Mouse (Mus musculus) liver, postnatal 0 days (tissue): ENCODE measurements around the gene Ypel2. TPM values are rescaled to one million over a fixed set of nuclear protein-coding genes. Genes with fewer than 3 reads are reported as not detected.

Source experiments
- ATAC-seq: fragments of 200-750 bp; cut with Nextera tagmentation; 2 replicates; pipeline ENCODE4 v1.8.0; 2017; ENCODE audit warnings: mild to moderate bottlenecking, moderate library complexity
- DNase-seq: peaks from one replicate; pipeline ENCODE4 v3.0.0-alpha.2; 2016
- H3K27ac ChIP-seq: fragments of 300-500 bp; sonication (generic); 2 replicates; pipeline ENCODE4 v1.5.1; 2014; ENCODE audit warnings: antibody characterized with exemption, moderate library complexity, mild to moderate bottlenecking, low read depth
- H3K27me3 ChIP-seq: fragments of 300-500 bp; sonication (generic); 2 replicates; pipeline ENCODE4 v1.6.1; 2014; ENCODE audit warnings: low read length, control low read depth, mixed read lengths; ENCODE audit not compliant: insufficient read depth
- H3K36me3 ChIP-seq: fragments of 300-500 bp; sonication (generic); replicated peaks from 2 replicates; pipeline ENCODE4 v1.6.1; 2014; ENCODE audit warnings: mild to moderate bottlenecking, control low read depth, low read length, moderate library complexity, mixed read lengths; ENCODE audit not compliant: insufficient read depth
- H3K4me1 ChIP-seq: fragments of 300-500 bp; sonication (generic); 2 replicates; pipeline ENCODE4 v1.6.1; 2014; ENCODE audit warnings: antibody characterized with exemption, mild to moderate bottlenecking, control low read depth; ENCODE audit not compliant: insufficient read depth
- H3K4me2 ChIP-seq: fragments of 300-500 bp; sonication (generic); 2 replicates; pipeline ENCODE4 v1.6.1; 2014; ENCODE audit warnings: low read depth, mild to moderate bottlenecking, low read length, moderate library complexity, mixed read lengths
- H3K4me3 ChIP-seq: fragments of 300-500 bp; sonication (generic); 2 replicates; pipeline ENCODE4 v1.5.1; 2014; ENCODE audit warnings: low read depth, low read length
- H3K9ac ChIP-seq: fragments of 300-500 bp; sonication (generic); replicated peaks from 2 replicates; pipeline ENCODE4 v1.6.1; 2014; ENCODE audit warnings: mild to moderate bottlenecking, moderate library complexity
- H3K9me3 ChIP-seq: fragments of 300-500 bp; sonication (generic); 2 replicates; pipeline ENCODE4 v1.6.1; 2016; ENCODE audit warnings: mild to moderate bottlenecking, control low read depth, low read length, mixed read lengths
- CTCF ChIP-seq: sonication (generic); IDR thresholded peaks from 2 replicates; pipeline ENCODE4 v1.5.1; 2016; ENCODE audit warnings: antibody characterized with exemption, low read depth
- EP300 ChIP-seq: IDR thresholded peaks from 2 replicates; pipeline ENCODE4 v1.6.1; 2016; ENCODE audit warnings: antibody characterized with exemption, low read depth, mild to moderate bottlenecking
- WGBS: fragments of 180-500 bp; shearing (Covaris S2); extraction: QIAGEN DNeasy Blood & Tissue Kit; methylation state at CpG from one replicate; pipeline ENCODE4 v1.1.7; 2014; ENCODE audit not compliant: insufficient replicate concordance; 5-methylcytosine and 5-hydroxymethylcytosine counted together
- polyA plus RNA-seq: library from polyadenylated mRNA; unstranded; fragments of >200 nt; fragmentation: Nextera tagmentation; extraction: Ambion mirVana; gene quantifications from 2 replicates; pipeline ENCODE4 v1.2.1, GENCODE M21; 2015

The Ypel2 gene
- 2.1 TPM in 2 replicates for polyA plus RNA-seq

GRCm38 (mm10) chr11:86993041-86994037 is at the start of gene Ypel2:
TSS of gene Ypel2 (minus strand) at chr11:86993707.
- no peaks in the 10 kb centered on the region for H3K27me3 ChIP-seq

GRCm38 (mm10) chr11:87043052-87043451 is 49.5 kb upstream of the Ypel2 start:
- Histone ChIP-seq H3K4me2 (no peak overlapping the region), H3K27ac (no peak overlapping the region), H3K36me3 (no peaks in the 10 kb centered on the region), H3K9me3 (no peaks in the 10 kb centered on the region), H3K4me1 (0 out of 2 replicates have a peak, but pooled peaks cover 2% of the 10 kb centered on the region), H3K4me3 (no peak overlapping the region), H3K27me3 (no peaks in the 10 kb centered on the region), H3K9ac (no peak overlapping the region)
- no peak for TF ChIP-seq CTCF
- TF ChIP-seq EP300: no peak
- 67% methylated on average over 3 of the region's 3 CpGs for WGBS
- ATAC-seq (no peak), DNase-seq (no peak)

More at GRCm38 (mm10) chr11:86993041-86994037, at the start of gene Ypel2:
- H3K4me1 ChIP-seq: peaks cover 25% of the 10 kb centered on the region
- peak within 1 kb of the TSS; percentile 88 for H3K4me3 ChIP-seq
- peak within 1 kb of the TSS; percentile 92 for H3K27ac ChIP-seq
- H3K36me3 ChIP-seq: no peaks in the 10 kb centered on the region
- TF ChIP-seq EP300: no peak
- under 1% methylated on average over 94 of the region's 96 CpGs for WGBS
- H3K4me2 ChIP-seq: peak within 1 kb of the TSS; percentile 95
- no peaks in the 10 kb centered on the region for H3K9me3 ChIP-seq
- DNase-seq: peak; percentile 91
- peak; percentile 95 for ATAC-seq
- peak within 1 kb of the TSS; percentile 89 for H3K9ac ChIP-seq

- no peak overlapping the region for H3K9ac ChIP-seq
- no peak for TF ChIP-seq EP300
- TF ChIP-seq CTCF: no peak
- H3K4me2 ChIP-seq: no peak overlapping the region
- no peaks in the 10 kb centered on the region for H3K9me3 ChIP-seq
- H3K36me3 ChIP-seq: no peaks in the 10 kb centered on the region
- H3K4me1 ChIP-seq: 0 out of 2 replicates have a peak, but pooled peaks cover 2% of the 10 kb centered on the region
- no peaks in the 10 kb centered on the region for H3K27me3 ChIP-seq
- 64% methylated on average over 9 of the region's 9 CpGs for WGBS
- no peak overlapping the region; the same call in 1 of the 2 replicates for H3K27ac ChIP-seq
- no peak overlapping the region for H3K4me3 ChIP-seq
- DNase-seq: peak; percentile 24
- peak; percentile 31; the same call in 1 of the 2 replicates for ATAC-seq
Observed at GRCm38 (mm10) chr11:87039307-87039963, 45.9 kb upstream of the Ypel2 start.

- no peak overlapping the region for H3K27ac ChIP-seq
- no peak overlapping the region for H3K4me2 ChIP-seq
- H3K4me1 ChIP-seq: 0 out of 2 replicates have a peak, but pooled peaks cover 2% of the 10 kb centered on the region
- H3K9ac ChIP-seq: no peak overlapping the region
- no peaks in the 10 kb centered on the region for H3K27me3 ChIP-seq
- H3K9me3 ChIP-seq: no peaks in the 10 kb centered on the region
- H3K36me3 ChIP-seq: no peaks in the 10 kb centered on the region
- no peak for DNase-seq
- TF ChIP-seq EP300: no peak
- TF ChIP-seq CTCF: peak; percentile 39
- no peak for ATAC-seq
- WGBS: 76% methylated on average over 4 of the region's 4 CpGs
- H3K4me3 ChIP-seq: no peak overlapping the region
Observed at GRCm38 (mm10) chr11:87036180-87036579, 42.7 kb upstream of the Ypel2 start.

GRCm38 (mm10) chr11:87028212-87028611 is 34.7 kb upstream of the Ypel2 start:
- H3K36me3 ChIP-seq: no peaks in the 10 kb centered on the region
- H3K9me3 ChIP-seq: no peaks in the 10 kb centered on the region
- H3K4me2 ChIP-seq: no peak overlapping the region
- H3K4me3 ChIP-seq: no peak overlapping the region
- H3K9ac ChIP-seq: no peak overlapping the region
- H3K4me1 ChIP-seq: 0 out of 2 replicates have a peak, but pooled peaks cover 9% of the 10 kb centered on the region
- H3K27me3 ChIP-seq: no peaks in the 10 kb centered on the region
- WGBS: 79% methylated on average over 3 of the region's 3 CpGs
- ATAC-seq (no peak), DNase-seq (no peak)
- H3K27ac ChIP-seq: no peak overlapping the region
- TF ChIP-seq EP300 (no peak), CTCF (no peak)

GRCm38 (mm10) chr11:87026096-87026875 is 32.8 kb upstream of the Ypel2 start:
- WGBS: 62% methylated on average over 9 of the region's 9 CpGs

More at GRCm38 (mm10) chr11:87026096-87026875, 32.8 kb upstream of the Ypel2 start:
- no peak overlapping the region for H3K4me3 ChIP-seq
- no peaks in the 10 kb centered on the region for H3K27me3 ChIP-seq
- no peaks in the 10 kb centered on the region for H3K9me3 ChIP-seq
- H3K9ac ChIP-seq: no peak overlapping the region
- ATAC-seq (no peak), DNase-seq (no peak)
- no peak for TF ChIP-seq CTCF
- TF ChIP-seq EP300: no peak
- 0 out of 2 replicates have a peak, but pooled peaks cover 9% of the 10 kb centered on the region for H3K4me1 ChIP-seq
- H3K36me3 ChIP-seq: no peaks in the 10 kb centered on the region
- peak overlapping the region; percentile 64 for H3K27ac ChIP-seq
- no peak overlapping the region for H3K4me2 ChIP-seq
